Mouse (Mus musculus) embryo, embryonic 10.5 days (tissue): ENCODE results near the gene Dync1i1.

Source experiments
- DNase-seq: peaks from one replicate; pipeline ENCODE4 v3.0.0-alpha.2; 2015; ENCODE audit warnings: low spot score

Gene Dync1i1

DNA sequence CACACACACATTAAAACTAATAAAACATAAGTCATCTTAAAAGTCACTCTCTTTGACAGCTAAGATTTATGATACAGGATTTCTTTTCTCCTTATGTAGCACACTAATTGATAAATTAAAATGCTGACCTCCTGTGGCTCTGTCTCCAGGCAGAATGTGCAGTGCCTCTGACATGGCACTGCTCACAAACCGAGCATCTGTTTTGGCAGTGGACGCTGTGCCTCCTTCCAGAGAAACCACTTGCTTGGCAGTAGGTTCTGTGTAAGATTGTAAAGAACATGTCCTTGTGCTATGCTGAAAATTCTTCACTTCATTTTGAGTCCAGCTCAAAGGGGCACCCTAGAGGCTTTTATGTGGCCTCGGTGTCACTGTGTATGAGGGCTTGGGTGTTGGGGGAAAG lies 50.0 kb downstream of the Dync1i1 start:
- no peak for DNase-seq

- DNase-seq, result no peak
These were observed 56.3 kb downstream of the Dync1i1 start for GRCm38 (mm10) chr6:5781752-5782151.

GRCm38 (mm10) chr6:5783830-5784229 lies 58.4 kb downstream of the Dync1i1 start:
- peak; percentile 18 for DNase-seq

GRCm38 (mm10) chr6:5790607-5791006 lies 65.2 kb downstream of the Dync1i1 start:
- no peak for DNase-seq

DNA sequence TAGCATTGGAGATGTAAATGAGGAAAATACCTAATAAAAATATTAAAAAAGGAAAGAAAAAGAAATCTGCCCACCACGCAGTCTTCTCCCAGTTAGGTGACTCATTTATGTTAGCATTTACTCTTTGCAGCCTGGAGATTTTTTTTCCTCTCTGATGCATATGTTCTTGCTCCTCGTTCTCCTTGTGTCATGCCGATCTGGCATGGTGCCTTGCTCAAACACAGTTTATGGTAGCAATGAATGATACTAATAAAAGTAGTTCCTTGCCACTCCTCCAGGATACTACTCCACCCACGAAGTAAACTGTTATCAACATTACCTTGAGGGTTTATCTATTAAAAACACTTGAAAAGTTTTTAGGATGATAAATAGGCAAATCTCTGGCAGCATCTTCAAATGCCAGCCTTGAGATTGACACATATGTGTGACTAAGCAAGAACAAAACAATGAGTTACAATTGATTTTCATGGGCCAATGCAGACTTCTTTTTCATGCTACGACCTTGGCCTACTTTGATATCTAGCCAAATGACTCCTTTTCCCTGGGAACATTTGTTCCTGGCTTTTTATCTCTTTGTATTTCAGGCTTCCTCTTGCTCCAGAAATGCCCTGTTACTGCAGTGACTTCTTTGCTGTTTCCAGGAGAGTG lies 68.8 kb downstream of the Dync1i1 start:
- no peak for DNase-seq

DNA sequence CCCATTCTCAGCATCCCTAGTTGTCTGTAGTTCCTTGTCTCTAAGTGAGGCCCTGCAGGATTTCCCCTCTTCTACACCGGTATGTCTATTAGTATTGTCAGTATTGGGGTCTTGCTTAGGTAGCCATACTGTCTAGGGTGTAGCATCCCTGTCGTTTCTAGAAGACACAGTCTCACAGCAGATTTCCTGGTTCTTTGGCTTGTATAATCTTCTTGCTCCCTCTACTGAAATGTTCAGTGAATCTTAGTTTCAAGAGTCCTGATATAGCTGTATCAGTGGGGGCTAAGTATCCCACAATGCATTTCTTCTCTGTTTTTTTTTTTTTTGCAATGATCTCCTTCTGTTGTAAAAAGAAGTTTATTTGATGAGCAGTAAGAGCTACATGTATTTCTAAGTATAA lies 69.9 kb downstream of the Dync1i1 start:
- no peak for DNase-seq

- peak; percentile 87 for DNase-seq
These were observed 76.8 kb downstream of the Dync1i1 start for GRCm38 (mm10) chr6:5802124-5802839.

- DNase-seq, result no peak
These were observed 77.5 kb downstream of the Dync1i1 start for GRCm38 (mm10) chr6:5802840-5803491.

DNA sequence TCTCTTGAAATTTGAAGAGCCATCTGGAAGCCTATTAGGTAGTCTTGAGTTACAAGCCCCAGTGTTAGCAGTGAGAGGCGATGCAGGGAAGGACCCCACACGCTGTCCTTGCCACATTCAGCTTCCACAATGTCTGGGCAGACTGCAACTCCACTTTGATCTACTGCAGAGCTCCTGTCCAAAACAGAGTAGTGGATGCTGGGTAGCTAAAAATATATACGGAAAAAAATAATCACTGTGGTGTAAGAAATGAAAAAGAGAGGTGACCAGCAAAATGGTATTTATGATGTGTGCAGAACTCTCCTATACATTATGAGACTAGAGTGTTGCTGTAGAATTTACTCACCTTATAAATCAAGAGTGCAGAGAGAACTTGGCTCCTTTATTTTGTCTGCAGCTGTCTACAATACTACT lies 82.6 kb downstream of the Dync1i1 start:
- no peak for DNase-seq

DNA sequence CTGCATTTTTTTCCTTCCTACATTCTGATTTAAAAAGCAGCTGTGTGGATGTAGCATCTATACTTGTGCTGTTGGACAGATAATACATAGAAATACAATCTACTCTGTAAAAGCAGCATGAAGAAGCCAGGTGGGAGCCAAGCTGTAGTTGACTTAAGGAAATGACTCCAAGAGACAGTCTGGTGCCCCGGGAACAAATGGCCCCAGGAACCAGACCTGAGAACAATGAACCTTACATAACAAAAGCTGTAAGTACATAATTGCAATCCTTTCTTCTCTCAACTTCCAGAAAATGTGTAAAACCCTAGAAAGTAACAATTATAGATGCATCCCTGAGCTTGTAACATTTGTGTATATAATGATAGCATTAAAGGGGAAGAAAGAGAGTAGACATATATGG lies 86.6 kb downstream of the Dync1i1 start:
- no peak for DNase-seq

DNA sequence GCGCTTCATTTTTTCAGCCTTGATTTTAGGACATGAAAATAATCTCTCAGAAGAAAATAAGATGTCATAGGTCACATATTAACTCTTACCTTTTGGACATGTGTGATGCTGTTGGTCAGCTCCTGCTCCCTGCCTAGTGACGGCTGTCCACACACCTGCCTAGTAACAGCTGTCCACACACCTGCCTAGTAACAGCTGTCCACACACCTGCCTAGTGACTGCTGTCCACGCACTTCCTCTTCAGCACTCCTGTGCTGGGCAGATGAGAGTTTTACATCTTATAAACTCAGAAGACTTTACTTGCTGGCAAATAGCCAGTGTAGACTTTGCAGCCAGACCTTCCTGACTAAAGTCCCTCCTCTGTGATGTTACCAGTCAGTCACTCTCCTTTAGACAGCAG lies 94.2 kb downstream of the Dync1i1 start:
- no peak for DNase-seq

DNA sequence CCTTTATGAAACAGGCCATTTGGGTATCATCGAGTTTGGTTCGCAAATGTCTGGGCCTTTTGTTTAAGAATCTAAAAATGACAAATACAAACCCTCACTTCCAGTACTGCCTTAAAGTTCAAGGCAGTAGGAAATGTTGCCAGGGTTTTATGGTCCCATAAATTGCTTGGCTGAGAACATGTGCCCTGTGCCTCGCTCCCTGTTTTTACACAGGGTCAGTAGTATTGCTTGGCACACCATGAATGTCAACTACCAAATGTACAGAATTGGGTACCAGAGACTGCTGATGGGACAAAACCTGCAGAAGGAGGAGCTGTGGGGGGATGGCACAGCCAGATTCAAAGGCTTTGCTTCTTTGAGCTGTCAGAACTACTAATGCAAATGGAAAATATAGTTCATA lies 100.0 kb downstream of the Dync1i1 start:
- DNase-seq, result no peak

DNA sequence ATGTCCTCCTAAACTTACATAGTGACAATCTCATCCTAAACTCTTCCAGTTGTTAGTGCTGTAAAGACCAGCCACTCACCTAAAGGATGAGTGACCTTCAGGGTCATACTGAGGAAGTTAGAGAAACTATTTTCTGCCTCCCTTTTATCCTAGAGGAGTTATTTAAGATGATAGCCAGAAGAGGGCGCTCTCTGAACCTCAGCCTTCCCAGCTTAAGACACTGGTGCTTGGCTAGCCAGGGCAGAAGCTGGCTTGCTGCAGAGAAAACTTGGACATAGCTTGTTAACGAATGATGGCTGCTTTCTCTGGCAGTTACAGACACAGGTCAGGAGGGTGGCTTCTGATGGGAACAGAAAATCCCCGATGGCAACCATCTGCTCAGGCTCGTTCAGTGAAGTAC lies 101.6 kb downstream of the Dync1i1 start:
- peak; percentile 48 for DNase-seq

GRCm38 (mm10) chr6:5828409-5828974 lies 103.1 kb downstream of the Dync1i1 start:
- DNase-seq, result peak; percentile 19

DNA sequence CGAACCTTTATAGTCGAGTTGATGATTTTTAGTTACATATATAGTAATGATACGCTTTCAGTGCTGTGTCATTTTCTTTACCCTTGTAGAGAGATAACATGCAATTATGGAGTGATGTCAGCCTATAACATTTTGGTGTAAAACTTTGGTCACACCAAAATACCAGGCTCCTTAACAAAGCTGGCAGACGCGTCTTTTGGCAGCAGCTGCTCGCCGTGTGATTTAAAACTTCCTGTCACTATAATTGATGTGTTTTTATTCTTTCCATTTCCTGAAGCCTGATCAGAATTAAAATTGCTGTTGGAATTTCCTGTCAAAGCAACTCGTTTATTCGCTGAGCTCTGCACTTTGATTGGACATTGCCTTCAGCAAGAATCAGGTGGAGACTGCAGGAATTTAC lies 103.7 kb downstream of the Dync1i1 start:
- peak; percentile 31 for DNase-seq

- no peak for DNase-seq
These were observed 105.3 kb downstream of the Dync1i1 start for GRCm38 (mm10) chr6:5830717-5831116.

DNA sequence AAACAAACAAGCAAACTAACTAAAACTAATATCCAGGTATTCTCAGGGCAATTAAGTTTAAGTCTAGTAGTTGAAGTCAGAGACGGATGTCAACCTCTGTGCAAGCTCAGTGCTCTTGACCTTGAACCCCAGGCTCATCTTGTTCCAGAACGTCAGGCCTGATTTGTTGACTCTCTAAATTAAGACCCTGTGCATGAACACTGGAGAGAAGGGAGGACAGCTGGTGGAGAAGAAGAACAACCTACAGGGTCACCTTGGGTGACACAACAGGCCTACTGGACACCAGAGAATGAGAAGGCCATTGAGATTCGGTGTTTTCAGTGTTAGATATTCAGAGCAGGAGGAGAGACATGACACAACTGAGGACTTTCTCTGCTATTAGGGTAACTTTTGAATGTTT lies 105.8 kb downstream of the Dync1i1 start:
- DNase-seq, result no peak

DNA sequence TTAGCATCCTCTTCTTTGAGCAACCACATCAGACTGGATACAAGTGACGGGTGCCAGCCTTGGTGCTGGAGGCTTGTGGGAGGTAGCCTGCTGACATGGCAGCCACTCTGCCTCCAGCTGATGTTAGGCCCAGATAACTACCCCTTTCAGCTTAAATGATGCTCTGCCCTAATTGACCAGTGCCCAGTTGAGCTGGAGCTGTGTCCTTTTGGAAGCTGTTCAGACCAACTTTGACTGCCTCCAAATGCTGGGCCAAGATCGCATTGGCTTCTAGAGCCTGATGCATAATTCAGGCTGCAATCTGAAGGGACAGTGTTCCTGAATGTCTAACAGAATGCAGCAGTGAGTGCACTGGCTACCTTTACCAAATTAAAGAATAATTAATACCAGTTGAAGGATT lies 107.4 kb downstream of the Dync1i1 start:
- no peak for DNase-seq

DNA sequence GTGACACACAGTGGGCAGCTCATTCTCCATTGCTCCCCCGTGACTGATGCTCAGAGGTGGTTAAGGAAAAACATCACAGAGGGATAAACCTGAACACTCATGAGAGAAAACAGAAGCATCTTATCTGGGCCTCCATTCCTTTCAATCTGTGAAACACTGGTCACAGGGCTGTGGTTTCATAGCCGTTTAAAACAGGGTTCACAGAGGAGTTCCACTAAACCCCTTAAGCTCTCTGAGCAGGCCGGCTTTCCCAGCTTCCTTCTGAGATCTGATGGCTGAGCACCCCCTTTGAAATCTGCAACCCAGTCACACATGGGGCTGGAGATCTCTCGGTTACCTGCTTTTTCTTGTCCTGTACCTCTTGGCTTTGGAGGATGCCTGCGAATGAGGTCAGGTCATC lies 117.0 kb downstream of the Dync1i1 start:
- no peak for DNase-seq

- DNase-seq, result no peak
These were observed 120.7 kb downstream of the Dync1i1 start for GRCm38 (mm10) chr6:5846154-5846553.

DNA sequence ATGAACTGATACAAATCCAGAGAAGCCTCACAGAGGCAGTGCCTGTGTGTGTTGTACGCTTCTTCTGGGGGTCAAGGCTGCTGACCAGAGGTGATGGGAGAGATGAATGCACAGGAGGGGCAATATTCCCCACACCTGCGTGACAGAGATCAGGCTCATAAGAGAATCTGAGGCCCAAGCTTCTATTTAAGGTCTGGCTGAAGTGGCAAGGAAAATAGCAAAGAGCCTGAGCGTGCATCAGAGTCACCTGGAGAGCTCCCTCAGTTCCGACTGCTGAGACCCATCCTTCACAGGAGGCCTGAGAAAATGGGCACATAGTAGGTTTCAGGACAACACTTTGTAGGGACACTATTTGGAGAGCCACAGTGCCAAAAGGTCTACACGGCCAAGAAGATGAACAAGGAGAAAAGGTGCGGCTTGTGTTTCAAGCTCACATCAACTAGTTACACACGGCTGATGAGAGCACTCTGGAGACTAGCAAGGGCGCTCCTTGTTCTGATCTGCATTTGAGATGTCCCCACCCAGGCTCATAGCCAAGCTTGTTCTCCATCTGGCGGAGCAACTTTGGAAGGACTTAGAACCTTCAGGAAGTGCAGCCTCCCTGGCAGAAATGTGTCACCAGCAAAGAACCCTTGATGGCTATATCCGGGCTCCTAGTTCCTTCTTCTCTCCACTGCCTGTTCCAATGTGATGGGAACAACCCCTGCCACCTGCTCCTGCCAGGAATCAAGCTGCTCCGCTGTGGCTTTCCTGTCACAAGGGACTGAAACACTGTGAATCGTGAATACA lies 128.8 kb downstream of the Dync1i1 start:
- DNase-seq, result no peak

- DNase-seq, result no peak
These were observed 130.1 kb downstream of the Dync1i1 start for GRCm38 (mm10) chr6:5855526-5855925.
